Mouse (Mus musculus): ENCODE measurements around the gene Fam171b.

The Fam171b gene

GRCm38 (mm10) chr2:83901896-83902540 is 89.6 kb downstream of the Fam171b start:
- no peak for DNase-seq

- DNase-seq: no peak
Measured at GRCm38 (mm10) chr2:83929478-83930088, 117.1 kb downstream of the Fam171b start.
